ENCODE assay signal across 14 mouse cellular contexts in genomic region chr4:139196949-139197348, GRCm38 (mm10). TPM values are rescaled to one million over a fixed set of nuclear protein-coding genes. Genes with fewer than 3 reads are reported as not detected.
DNase-seq lines count a peak whose midpoint lies in the region; ATAC-seq and TF ChIP-seq lines count a peak whose summit lies in the region.
"Had no signal": no experiment of that assay in that cellular context is flagged by ENCODE, and none has a peak within 500 bp of the region (broad histone marks: within the 10 kb centered on the region; RNA-seq: fewer than 3 reads in every experiment).

No protein-coding gene starts in this region.

- H3K27me3 ChIP-seq in heart, adult 2 months (ENCODE audit: control insufficient read depth, insufficient read depth, low read length): no peaks in the 10 kb centered on the region
- no peaks in the 10 kb centered on the region for H3K27me3 ChIP-seq in liver, adult 2 months (ENCODE audit: control insufficient read depth, insufficient read depth, low read length)
- no peaks in the 10 kb centered on the region for H3K27me3 ChIP-seq in stomach, embryonic 15.5 days (replicated peaks)
- H3K27me3 ChIP-seq in forebrain, embryonic 14.5 days (replicated peaks; ENCODE audit: control insufficient read depth, insufficient read depth, low read length): no peaks in the 10 kb centered on the region
- no peaks in the 10 kb centered on the region for H3K27me3 ChIP-seq in hindbrain, embryonic 11.5 days (ENCODE audit: control insufficient read depth, insufficient read depth, low read length)
- H3K27me3 ChIP-seq: embryonic facial prominence, embryonic 13.5 days had no signal

- no peaks in the 10 kb centered on the region for H3K9me3 ChIP-seq in stomach, embryonic 15.5 days
- no peaks in the 10 kb centered on the region for H3K9me3 ChIP-seq in forebrain, embryonic 14.5 days (replicated peaks; ENCODE audit: control insufficient read depth, low read length)
- H3K9me3 ChIP-seq in hindbrain, embryonic 11.5 days (ENCODE audit: control insufficient read depth, low read length): no peaks in the 10 kb centered on the region
- H3K9me3 ChIP-seq: embryonic facial prominence, embryonic 13.5 days; limb, embryonic 10.5 days had no signal

- no peak for TF ChIP-seq POLR2A in heart, adult 2 months (IDR thresholded peaks at IDR 0.05; ENCODE audit: insufficient read depth, low read depth, low read length)
- no peak for TF ChIP-seq POLR2A in liver, adult 2 months (IDR thresholded peaks at IDR 0.05; ENCODE audit: extremely low read depth, insufficient read depth, low read length)

- peak overlapping the region; percentile 22; the same call in 1 of the 2 replicates for H3K4me2 ChIP-seq in stomach, embryonic 15.5 days
- no peak overlapping the region for H3K4me2 ChIP-seq in forebrain, embryonic 14.5 days (ENCODE audit: low read length)
- no peak overlapping the region for H3K4me2 ChIP-seq in hindbrain, embryonic 11.5 days (replicated peaks; ENCODE audit: low read depth, low read length)
- H3K4me2 ChIP-seq: embryonic facial prominence, embryonic 13.5 days had no signal

- WGBS in heart, adult 2 months: 28% methylated on average over 6 of the region's 6 CpGs
- WGBS in liver, adult 2 months: 70% methylated on average over 6 of the region's 6 CpGs
- 69% methylated on average over 6 of the region's 6 CpGs for WGBS in stomach, embryonic 15.5 days
- 85% methylated on average over 6 of the region's 6 CpGs for WGBS in forebrain, embryonic 14.5 days
- WGBS in hindbrain, embryonic 11.5 days: 90% methylated on average over 6 of the region's 6 CpGs

- H3K79me2 ChIP-seq in heart, adult 2 months (replicated peaks; ENCODE audit: control insufficient read depth, insufficient read depth, low read length): peaks cover 18% of the 10 kb centered on the region
- peaks cover 82% of the 10 kb centered on the region for H3K79me2 ChIP-seq in liver, adult 2 months (ENCODE audit: control insufficient read depth, insufficient read depth, low read length)

- ATAC-seq in stomach, embryonic 15.5 days (ENCODE audit: insufficient read depth, low FRiP score, low read depth): no peak
- ATAC-seq in forebrain, embryonic 14.5 days: no peak
- no peak for ATAC-seq in hindbrain, embryonic 11.5 days (ENCODE audit: low FRiP score)

- H3K27ac ChIP-seq in heart, adult 2 months: peak overlapping the region; percentile 77
- H3K27ac ChIP-seq in liver, adult 2 months (replicated peaks; ENCODE audit: insufficient read depth, low read depth, low read length): peak overlapping the region; percentile 47; the same call in 1 of the 2 replicates
- peak overlapping the region; percentile 73 for H3K27ac ChIP-seq in stomach, embryonic 15.5 days
- no peak overlapping the region for H3K27ac ChIP-seq in forebrain, embryonic 14.5 days (ENCODE audit: low read depth, low read length)
- no peak overlapping the region for H3K27ac ChIP-seq in hindbrain, embryonic 11.5 days (ENCODE audit: low read depth, low read length)
- H3K27ac ChIP-seq: limb, embryonic 10.5 days had no signal

- no peak for DNase-seq in heart, adult 2 months
- DNase-seq in heart, adult 18-20 months: no peak
- DNase-seq in liver, adult 2 months (ENCODE audit: extremely low read depth, low read depth, low spot score): no peak
- no peak for DNase-seq in liver
- peak; percentile 18 for DNase-seq in induced T-regulatory cell, adult 2 months (ENCODE audit: low read depth)
- no peak for DNase-seq in forebrain, embryonic 14.5 days (ENCODE audit: low spot score)
- no peak for DNase-seq in hindbrain, embryonic 11.5 days (ENCODE audit: low spot score)
- DNase-seq: cerebellum, postnatal 10 days; kidney, adult 9 months; right cerebral cortex, postnatal 25 days; thymus, adult 2 months had no signal

- intact Hi-C loops in heart, adult 2 months (cut with DNase I): no loop called here

- H3K4me1 ChIP-seq in heart, adult 2 months (ENCODE audit: control insufficient read depth, insufficient read depth, low read length): peaks cover 53% of the 10 kb centered on the region
- H3K4me1 ChIP-seq in liver, adult 2 months (ENCODE audit: control insufficient read depth, insufficient read depth, low read length): peaks cover 50% of the 10 kb centered on the region
- peaks cover 67% of the 10 kb centered on the region for H3K4me1 ChIP-seq in stomach, embryonic 15.5 days
- H3K4me1 ChIP-seq in forebrain, embryonic 14.5 days (ENCODE audit: control insufficient read depth, insufficient read depth, low read length): peaks cover 15% of the 10 kb centered on the region
- peaks cover 5% of the 10 kb centered on the region; the same call in 1 of the 2 replicates for H3K4me1 ChIP-seq in hindbrain, embryonic 11.5 days (replicated peaks; ENCODE audit: control insufficient read depth, insufficient read depth, low read length)

- 0 out of 2 replicates have a peak overlapping the region, but pooled peaks have one; percentile 4 for H3K9ac ChIP-seq in heart, adult 2 months (ENCODE audit: low read depth, low read length)
- no peak overlapping the region for H3K9ac ChIP-seq in liver, adult 2 months (ENCODE audit: low read depth, low read length)
- no peak overlapping the region for H3K9ac ChIP-seq in stomach, embryonic 15.5 days
- H3K9ac ChIP-seq in forebrain, embryonic 14.5 days (ENCODE audit: low read length): no peak overlapping the region
- H3K9ac ChIP-seq in hindbrain, embryonic 11.5 days (ENCODE audit: low read depth, low read length): no peak overlapping the region
- H3K9ac ChIP-seq: embryonic facial prominence, embryonic 13.5 days had no signal

- peaks cover 8% of the 10 kb centered on the region for H3K36me3 ChIP-seq in heart, adult 2 months (ENCODE audit: control insufficient read depth, insufficient read depth, low read length)
- no peaks in the 10 kb centered on the region for H3K36me3 ChIP-seq in liver, adult 2 months (ENCODE audit: control insufficient read depth, insufficient read depth, low read length)
- peaks cover 8% of the 10 kb centered on the region; the same call in 1 of the 2 replicates for H3K36me3 ChIP-seq in stomach, embryonic 15.5 days
- peaks cover 6% of the 10 kb centered on the region for H3K36me3 ChIP-seq in forebrain, embryonic 14.5 days (ENCODE audit: control insufficient read depth, insufficient read depth, low read length)
- H3K36me3 ChIP-seq in hindbrain, embryonic 11.5 days (ENCODE audit: control insufficient read depth, insufficient read depth, low read length): no peaks in the 10 kb centered on the region

- no peak for TF ChIP-seq CTCF in heart, adult 2 months (IDR thresholded peaks at IDR 0.05)
- TF ChIP-seq CTCF in liver, adult 2 months (IDR thresholded peaks at IDR 0.05; ENCODE audit: low read depth, low read length): no peak

- TF ChIP-seq EP300 in heart, adult 2 months (IDR thresholded peaks at IDR 0.05; ENCODE audit: insufficient read depth, low read depth, low read length): no peak

- no peak overlapping the region for H3K4me3 ChIP-seq in heart, adult 2 months
- H3K4me3 ChIP-seq in liver, adult 2 months (ENCODE audit: insufficient read depth, low read depth, low read length): no peak overlapping the region
- no peak overlapping the region for H3K4me3 ChIP-seq in stomach, embryonic 15.5 days (replicated peaks)
- H3K4me3 ChIP-seq in forebrain, embryonic 14.5 days (ENCODE audit: low read depth, low read length): no peak overlapping the region
- H3K4me3 ChIP-seq in hindbrain, embryonic 11.5 days (ENCODE audit: low read depth, low read length): no peak overlapping the region
- H3K4me3 ChIP-seq: embryonic facial prominence, embryonic 13.5 days; limb, embryonic 10.5 days had no signal

RNA-seq across cellular contexts. Expression of gene Capzb, which starts 4.2 kb away (rescaled TPM):
- total RNA-seq in heart, adult 2 months (2021): 100 to 1,000 TPM; 342 to 392 TPM
- 160 and 191 TPM in 2 replicates for polyA plus RNA-seq in heart, adult 2 months (2012; rRNA removed)
- 100 to 1,000 TPM; 356 to 380 TPM for total RNA-seq in heart, adult 18-20 months (2021)
- total RNA-seq in liver, adult 2 months (2014; rRNA removed): 51.4 and 58.5 TPM in 2 replicates
- 52.6 and 56.4 TPM in 2 replicates for polyA plus RNA-seq in liver, adult 2 months (2012; rRNA removed)
- 375 and 416 TPM in 2 replicates for polyA plus RNA-seq in stomach, embryonic 15.5 days (2015; fragmentation: Nextera tagmentation; extraction: Ambion mirVana)
- polyA plus RNA-seq in forebrain, embryonic 14.5 days (2014; fragmentation: Nextera tagmentation; extraction: Ambion mirVana): 272 and 278 TPM in 2 replicates
- 239 and 255 TPM in 2 replicates for polyA plus RNA-seq in hindbrain, embryonic 11.5 days (2014; fragmentation: Nextera tagmentation; extraction: Ambion mirVana)

Comparison
In these comparisons a context has a peak if more than half of its experiments do, and no peak if none do; other contexts are left out.
1. H3K27ac ChIP-seq: peak in heart, adult 2 months (single experiment), liver, adult 2 months (single experiment) and stomach, embryonic 15.5 days (single experiment); none in forebrain, embryonic 14.5 days (single experiment) and hindbrain, embryonic 11.5 days (single experiment).